Mouse (Mus musculus) adrenal gland, postnatal 10 days (tissue): ENCODE data around the gene Npc2. TPM values are rescaled to one million over a fixed set of nuclear protein-coding genes. Genes with fewer than 3 reads are reported as not detected.

Experiments used
- DNase-seq: peaks from one replicate; pipeline ENCODE4 v3.0.0; 2021; ENCODE audit warnings: mixed read lengths
- total RNA-seq, 2 experiments: library from RNA; stranded (reverse); gene quantifications; 2 replicates each; pipeline ENCODE4 v1.2.3; 2021

The Npc2 gene
- total RNA-seq, 2 experiments from 2014 or later = 65.4 to 69.5 TPM

GRCm38 (mm10) chr12:84727434-84727833 is 45.5 kb downstream of the Npc2 start:
- DNase-seq = no peak

- DNase-seq = no peak
Observed at GRCm38 (mm10) chr12:84726986-84727385, 46.0 kb downstream of the Npc2 start.

GRCm38 (mm10) chr12:84726391-84726790 is 46.6 kb downstream of the Npc2 start:
- no peak for DNase-seq

GRCm38 (mm10) chr12:84718462-84719244 is 54.3 kb downstream of the Npc2 start:
- DNase-seq = no peak

- DNase-seq = no peak
Observed at GRCm38 (mm10) chr12:84714578-84714977, 58.4 kb downstream of the Npc2 start.

- DNase-seq = peak; percentile 73
Observed at GRCm38 (mm10) chr12:84709842-84710439, 63.0 kb downstream of the Npc2 start.

GRCm38 (mm10) chr12:84707804-84708203 is 65.1 kb downstream of the Npc2 start:
- no peak for DNase-seq

GRCm38 (mm10) chr12:84706886-84707285 is 66.1 kb downstream of the Npc2 start:
- DNase-seq = no peak

Other genes with a start within 250 kb of the Npc2 start
- not detected for gene Vsx2, start 203.4 kb downstream of the Npc2 start, total RNA-seq
- 10 to 100 TPM in 1 of 2 experiments, 1 to 10 TPM in 1; 10.0 to 14.6 TPM for gene Abcd4, start 155.7 kb downstream of the Npc2 start, total RNA-seq
- gene Vrtn, start 132.1 kb downstream of the Npc2 start, total RNA-seq = not detected
- gene Syndig1l, start 74.3 kb downstream of the Npc2 start, total RNA-seq = under 1 TPM in 1 of 2 experiments, not detected in 1; 0.27 TPM
- gene Isca2, start 99 bp upstream of the Npc2 start, total RNA-seq = 100 to 1,000 TPM in 1 of 2 experiments, 10 to 100 TPM in 1; 94.6 to 121 TPM
- 10 to 100 TPM; 11.4 to 13.6 TPM for gene Ltbp2, start 103.4 kb upstream of the Npc2 start, total RNA-seq
- 100 to 1,000 TPM in 1 of 2 experiments, 10 to 100 TPM in 1; 98.8 to 111 TPM for gene Fcf1, start 197.7 kb upstream of the Npc2 start, total RNA-seq
- 10 to 100 TPM; 30.7 to 41.3 TPM for gene Arel1, start 197.7 kb upstream of the Npc2 start, total RNA-seq
- 10 to 100 TPM; 35.3 to 58.0 TPM for gene Ylpm1, start 223.2 kb upstream of the Npc2 start, total RNA-seq